Comparison of ENCODE assay signal across 22 mouse cellular contexts in the genomic region with DNA sequence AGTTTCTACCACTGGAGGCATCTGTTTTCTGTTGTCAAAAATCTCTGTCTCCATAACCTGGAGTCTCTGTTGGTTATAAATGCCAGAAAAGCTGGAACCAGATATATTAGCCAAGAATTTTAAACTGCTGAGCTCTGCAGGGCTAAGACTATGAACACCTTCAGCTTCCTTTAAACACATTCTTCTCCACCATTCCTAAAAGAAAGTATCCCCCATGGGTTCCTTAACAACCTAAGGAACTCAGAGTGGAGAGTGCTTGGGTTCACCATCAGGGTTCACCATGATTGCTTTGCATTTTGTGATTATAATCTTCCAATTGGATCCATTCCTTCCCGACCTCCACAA.
DNase-seq lines count a peak whose midpoint lies in the region; ATAC-seq lines count a peak whose summit lies in the region.
"Had no signal": no experiment of that assay in that cellular context is flagged by ENCODE, and none has a peak within 500 bp of the region (broad histone marks: within the 10 kb centered on the region; RNA-seq: fewer than 3 reads in every experiment).

No protein-coding gene starts in this region.

- no peak for ATAC-seq in kidney, embryonic 16.5 days (ENCODE audit: low FRiP score, low TSS enrichment)
- no peak for ATAC-seq in limb, embryonic 12.5 days (ENCODE audit: insufficient number of reproducible peaks, insufficient read depth, low FRiP score, low TSS enrichment, low read depth)
- peak; percentile 83 for ATAC-seq in limb, embryonic 13.5 days (ENCODE audit: low FRiP score, low read depth)
- peak; percentile 48; the same call in 1 of the 2 replicates for ATAC-seq in limb, embryonic 15.5 days (ENCODE audit: insufficient number of reproducible peaks, low FRiP score, low TSS enrichment, low read depth)
- ATAC-seq: forebrain, embryonic 13.5 days; forebrain, embryonic 15.5 days had no signal

- no peak overlapping the region for H3K9ac ChIP-seq in kidney, embryonic 16.5 days (replicated peaks; ENCODE audit: low read length)
- no peak overlapping the region for H3K9ac ChIP-seq in limb, embryonic 12.5 days (replicated peaks)
- H3K9ac ChIP-seq in limb, embryonic 13.5 days, result no peak overlapping the region
- no peak overlapping the region for H3K9ac ChIP-seq in limb, embryonic 15.5 days
- H3K9ac ChIP-seq: embryonic facial prominence, embryonic 13.5 days; embryonic facial prominence, embryonic 15.5 days; forebrain, embryonic 13.5 days; forebrain, embryonic 15.5 days had no signal

- WGBS in kidney, embryonic 16.5 days, result 93% methylated on average over 1 of the region's 1 CpGs
- WGBS in limb, embryonic 12.5 days, result 67% methylated on average over 1 of the region's 1 CpGs
- 79% methylated on average over 1 of the region's 1 CpGs for WGBS in limb, embryonic 10.5 days
- WGBS in limb, embryonic 13.5 days, result 68% methylated on average over 1 of the region's 1 CpGs
- WGBS in limb, embryonic 15.5 days, result 68% methylated on average over 1 of the region's 1 CpGs

- DNase-seq in kidney, postnatal 36 days, result no peak
- no peak for DNase-seq in limb, embryonic 10.5 days (ENCODE audit: low spot score)
- no peak for DNase-seq in right cerebral cortex, postnatal 14 days
- no peak for DNase-seq in right cerebral cortex, postnatal 10 days (ENCODE audit: low spot score in 2 of 2)
- DNase-seq: adrenal gland, adult 2 months; adrenal gland, postnatal 10 days; adrenal gland, postnatal 25 days; cerebellum, adult 11 months; cerebellum, adult 18-20 months; cerebellum, adult 8-10 months; cerebellum, adult 9-11 months; cerebellum, postnatal 14 days; cerebellum, postnatal 36 days; embryo, embryonic 11 days had no signal

- no peaks in the 10 kb centered on the region for H3K27me3 ChIP-seq in kidney, embryonic 16.5 days (ENCODE audit: insufficient read depth, low read length)
- no peaks in the 10 kb centered on the region for H3K27me3 ChIP-seq in limb, embryonic 12.5 days
- no peaks in the 10 kb centered on the region for H3K27me3 ChIP-seq in limb, embryonic 10.5 days (ENCODE audit: low read depth, poor library complexity, severe bottlenecking)
- no peaks in the 10 kb centered on the region for H3K27me3 ChIP-seq in limb, embryonic 13.5 days
- H3K27me3 ChIP-seq in limb, embryonic 15.5 days, result no peaks in the 10 kb centered on the region
- H3K27me3 ChIP-seq: embryonic facial prominence, embryonic 13.5 days; embryonic facial prominence, embryonic 15.5 days; forebrain, embryonic 13.5 days; forebrain, embryonic 15.5 days had no signal

- peaks cover 19% of the 10 kb centered on the region for H3K4me1 ChIP-seq in kidney, embryonic 16.5 days (ENCODE audit: insufficient read depth, low read length)
- H3K4me1 ChIP-seq in limb, embryonic 12.5 days (replicated peaks), result peaks cover 44% of the 10 kb centered on the region
- H3K4me1 ChIP-seq in limb, embryonic 10.5 days, result peaks cover 39% of the 10 kb centered on the region
- peaks cover 47% of the 10 kb centered on the region for H3K4me1 ChIP-seq in limb, embryonic 13.5 days
- peaks cover 30% of the 10 kb centered on the region for H3K4me1 ChIP-seq in limb, embryonic 15.5 days
- H3K4me1 ChIP-seq: forebrain, embryonic 13.5 days; forebrain, embryonic 15.5 days had no signal

- no peak overlapping the region for H3K4me2 ChIP-seq in kidney, embryonic 16.5 days (replicated peaks; ENCODE audit: low read depth, low read length)
- H3K4me2 ChIP-seq in limb, embryonic 12.5 days, result no peak overlapping the region
- H3K4me2 ChIP-seq in limb, embryonic 13.5 days (replicated peaks), result no peak overlapping the region
- H3K4me2 ChIP-seq in limb, embryonic 15.5 days, result no peak overlapping the region
- H3K4me2 ChIP-seq: embryonic facial prominence, embryonic 13.5 days; embryonic facial prominence, embryonic 15.5 days; forebrain, embryonic 13.5 days; forebrain, embryonic 15.5 days had no signal

- peak overlapping the region; percentile 49; the same call in 1 of the 2 replicates for H3K27ac ChIP-seq in kidney, embryonic 16.5 days (ENCODE audit: low read length)
- peak overlapping the region; percentile 57; the same call in 1 of the 2 replicates for H3K27ac ChIP-seq in limb, embryonic 12.5 days
- H3K27ac ChIP-seq in limb, embryonic 10.5 days, result no peak overlapping the region
- 0 out of 2 replicates have a peak overlapping the region, but pooled peaks have one; percentile 4 for H3K27ac ChIP-seq in limb, embryonic 13.5 days
- no peak overlapping the region for H3K27ac ChIP-seq in limb, embryonic 15.5 days
- H3K27ac ChIP-seq: embryonic facial prominence, embryonic 13.5 days; embryonic facial prominence, embryonic 15.5 days; forebrain, embryonic 13.5 days; forebrain, embryonic 15.5 days had no signal

- no peak overlapping the region for H3K4me3 ChIP-seq in kidney, embryonic 16.5 days (ENCODE audit: low read length)
- H3K4me3 ChIP-seq in limb, embryonic 12.5 days (replicated peaks), result no peak overlapping the region
- H3K4me3 ChIP-seq in limb, embryonic 10.5 days, result no peak overlapping the region
- H3K4me3 ChIP-seq in limb, embryonic 13.5 days, result no peak overlapping the region
- H3K4me3 ChIP-seq in limb, embryonic 15.5 days, result no peak overlapping the region
- H3K4me3 ChIP-seq: embryonic facial prominence, embryonic 13.5 days; embryonic facial prominence, embryonic 15.5 days; forebrain, embryonic 13.5 days; forebrain, embryonic 15.5 days had no signal

- no peaks in the 10 kb centered on the region for H3K9me3 ChIP-seq in kidney, embryonic 16.5 days (ENCODE audit: low read length)
- no peaks in the 10 kb centered on the region for H3K9me3 ChIP-seq in limb, embryonic 12.5 days
- H3K9me3 ChIP-seq in limb, embryonic 10.5 days (replicated peaks), result no peaks in the 10 kb centered on the region
- no peaks in the 10 kb centered on the region for H3K9me3 ChIP-seq in limb, embryonic 13.5 days
- H3K9me3 ChIP-seq in limb, embryonic 15.5 days, result no peaks in the 10 kb centered on the region
- H3K9me3 ChIP-seq: embryonic facial prominence, embryonic 13.5 days; embryonic facial prominence, embryonic 15.5 days; forebrain, embryonic 13.5 days; forebrain, embryonic 15.5 days had no signal

- H3K36me3 ChIP-seq in kidney, embryonic 16.5 days (ENCODE audit: insufficient read depth, low read length), result no peaks in the 10 kb centered on the region
- no peaks in the 10 kb centered on the region for H3K36me3 ChIP-seq in limb, embryonic 12.5 days
- H3K36me3 ChIP-seq in limb, embryonic 10.5 days, result no peaks in the 10 kb centered on the region
- H3K36me3 ChIP-seq in limb, embryonic 13.5 days, result no peaks in the 10 kb centered on the region
- H3K36me3 ChIP-seq in limb, embryonic 15.5 days, result no peaks in the 10 kb centered on the region
- H3K36me3 ChIP-seq: embryonic facial prominence, embryonic 13.5 days; embryonic facial prominence, embryonic 15.5 days; forebrain, embryonic 15.5 days had no signal

Comparison
In these comparisons a context has a peak if more than half of its experiments do, and no peak if none do; other contexts are left out.
1. ATAC-seq: peak in limb, embryonic 13.5 days (single experiment) and limb, embryonic 15.5 days (single experiment); none in kidney, embryonic 16.5 days (single experiment) and limb, embryonic 12.5 days (single experiment).
2. H3K27ac ChIP-seq: peak in kidney, embryonic 16.5 days (single experiment), limb, embryonic 12.5 days (single experiment) and limb, embryonic 13.5 days (single experiment); none in limb, embryonic 10.5 days (single experiment) and limb, embryonic 15.5 days (single experiment).